Mouse (Mus musculus) stomach, embryonic 15.5 days (tissue): ENCODE data around the gene Fam186b. TPM values are rescaled to one million over a fixed set of nuclear protein-coding genes. Genes with fewer than 3 reads are reported as not detected.
A peak's percentile ranks its signal among the peaks of the same experiment; 100 is the strongest.
"Not testable (repeated sequence)": the region's sequence is repeated elsewhere in the genome, so short reads cannot be mapped to it uniquely, and the experiment has no call there.

Source experiments
- ATAC-seq: fragments of 200-750 bp; cut with Nextera tagmentation; 2 replicates; pipeline ENCODE4 v1.8.0; 2017; ENCODE audit warnings: low read depth, moderate number of reproducible peaks, moderate TSS enrichment; ENCODE audit not compliant: insufficient read depth, low FRiP score
- H3K27ac ChIP-seq: fragments of 300-500 bp; sonication (generic); 2 replicates; pipeline ENCODE4 v1.5.1; 2015; ENCODE audit warnings: mild to moderate bottlenecking, inconsistent platforms
- H3K27me3 ChIP-seq: fragments of 300-500 bp; sonication (generic); replicated peaks from 2 replicates; pipeline ENCODE4 v1.6.1; 2015; ENCODE audit warnings: inconsistent platforms
- H3K36me3 ChIP-seq: fragments of 300-500 bp; sonication (generic); 2 replicates; pipeline ENCODE4 v1.6.1; 2015; ENCODE audit warnings: inconsistent platforms
- H3K4me1 ChIP-seq: fragments of 300-500 bp; sonication (generic); 2 replicates; pipeline ENCODE4 v1.6.1; 2015; ENCODE audit warnings: inconsistent platforms
- H3K4me2 ChIP-seq: fragments of 300-500 bp; sonication (generic); 2 replicates; pipeline ENCODE4 v1.6.1; 2015; ENCODE audit warnings: mild to moderate bottlenecking, inconsistent platforms
- H3K4me3 ChIP-seq: fragments of 300-500 bp; sonication (generic); replicated peaks from 2 replicates; pipeline ENCODE4 v1.5.1; 2015; ENCODE audit warnings: inconsistent platforms
- H3K9ac ChIP-seq: fragments of 300-500 bp; sonication (generic); 2 replicates; pipeline ENCODE4 v1.6.1; 2015; ENCODE audit warnings: inconsistent platforms
- H3K9me3 ChIP-seq: fragments of 300-500 bp; sonication (generic); 2 replicates; pipeline ENCODE4 v1.6.1; 2016; ENCODE audit warnings: inconsistent platforms
- WGBS: fragments of 180-500 bp; shearing (Covaris S2); methylation state at CpG from one replicate; pipeline ENCODE4 v1.1.7; 2015; 5-methylcytosine and 5-hydroxymethylcytosine counted together
- polyA plus RNA-seq: library from polyadenylated mRNA; unstranded; fragments of >200 nt; fragmentation: Nextera tagmentation; extraction: Ambion mirVana; gene quantifications from 2 replicates; pipeline ENCODE4 v1.2.1, GENCODE M21; 2015

Fam186b gene
- polyA plus RNA-seq, 1 experiment from 2014 or later: 0.06 TPM

DNA sequence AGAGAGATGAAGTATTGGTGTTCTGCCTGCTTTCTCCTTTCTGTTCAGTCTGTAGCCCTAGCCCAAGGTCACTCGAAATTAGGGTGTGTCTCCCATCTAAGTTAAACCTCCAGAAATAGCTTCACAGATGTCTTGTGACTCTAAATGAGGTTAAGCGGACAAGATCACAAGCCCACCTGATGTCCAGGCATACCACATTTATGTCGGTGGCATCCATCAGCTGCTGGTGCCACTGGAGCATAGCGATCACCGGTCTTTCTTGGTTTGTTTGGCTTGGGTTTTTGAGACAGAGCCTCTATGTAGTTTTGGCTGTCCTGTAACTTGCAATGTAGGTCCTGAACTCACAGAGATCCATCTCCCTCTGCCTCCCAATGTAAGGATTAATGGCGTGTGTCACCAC, 41.9 kb downstream of the Fam186b start:
- ATAC-seq: no peak
- Histone ChIP-seq H3K9ac (no peak overlapping the region), H3K36me3 (0 out of 2 replicates have a peak, but pooled peaks cover 6% of the 10 kb centered on the region), H3K27me3 (no peaks in the 10 kb centered on the region), H3K4me1 (0 out of 2 replicates have a peak, but pooled peaks cover 7% of the 10 kb centered on the region), H3K9me3 (no peaks in the 10 kb centered on the region), H3K4me2 (no peak overlapping the region), H3K27ac (no peak overlapping the region), H3K4me3 (no peak overlapping the region)
- WGBS: 88% methylated on average over 6 of the region's 6 CpGs

DNA sequence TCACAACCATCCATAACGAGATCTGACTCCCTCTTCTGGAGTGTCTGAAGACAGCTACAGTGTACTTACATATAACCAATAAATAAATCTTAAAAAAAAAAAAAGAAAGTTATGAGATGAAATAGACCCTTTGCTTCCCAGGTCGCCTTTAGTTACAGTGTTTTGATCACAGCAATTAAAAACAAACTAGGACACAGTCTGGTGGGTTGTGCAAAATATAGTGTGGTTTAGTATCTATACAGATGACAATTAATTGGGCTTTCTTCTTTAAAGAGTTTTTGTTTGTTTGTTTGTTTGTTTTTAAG, 42.6 kb downstream of the Fam186b start:
- not testable (repeated sequence) for H3K27me3 ChIP-seq, H3K9me3 ChIP-seq, ATAC-seq, H3K4me3 ChIP-seq, H3K4me1 ChIP-seq, H3K9ac ChIP-seq
- Histone ChIP-seq H3K27ac (peak overlapping the region; percentile 97), H3K36me3 (0 out of 2 replicates have a peak, but pooled peaks cover 12% of the 10 kb centered on the region), H3K4me2 (peak overlapping the region; percentile 69)
- 39% methylated on average over 2 of the region's 2 CpGs for WGBS

- WGBS: 2% methylated on average over 22 of the region's 22 CpGs
- Histone ChIP-seq H3K9ac (peak overlapping the region; percentile 16; the same call in 1 of the 2 replicates), H3K27ac (peak overlapping the region; percentile 97), H3K36me3 (0 out of 2 replicates have a peak, but pooled peaks cover 14% of the 10 kb centered on the region), H3K9me3 (no peaks in the 10 kb centered on the region), H3K4me1 (0 out of 2 replicates have a peak, but pooled peaks cover 7% of the 10 kb centered on the region), H3K4me2 (peak overlapping the region; percentile 69), H3K27me3 (no peaks in the 10 kb centered on the region), H3K4me3 (peak overlapping the region; percentile 60)
- ATAC-seq: peak; percentile 42
Measured at GRCm38 (mm10) chr15:99252381-99253174, 43.1 kb downstream of the Fam186b start.

DNA sequence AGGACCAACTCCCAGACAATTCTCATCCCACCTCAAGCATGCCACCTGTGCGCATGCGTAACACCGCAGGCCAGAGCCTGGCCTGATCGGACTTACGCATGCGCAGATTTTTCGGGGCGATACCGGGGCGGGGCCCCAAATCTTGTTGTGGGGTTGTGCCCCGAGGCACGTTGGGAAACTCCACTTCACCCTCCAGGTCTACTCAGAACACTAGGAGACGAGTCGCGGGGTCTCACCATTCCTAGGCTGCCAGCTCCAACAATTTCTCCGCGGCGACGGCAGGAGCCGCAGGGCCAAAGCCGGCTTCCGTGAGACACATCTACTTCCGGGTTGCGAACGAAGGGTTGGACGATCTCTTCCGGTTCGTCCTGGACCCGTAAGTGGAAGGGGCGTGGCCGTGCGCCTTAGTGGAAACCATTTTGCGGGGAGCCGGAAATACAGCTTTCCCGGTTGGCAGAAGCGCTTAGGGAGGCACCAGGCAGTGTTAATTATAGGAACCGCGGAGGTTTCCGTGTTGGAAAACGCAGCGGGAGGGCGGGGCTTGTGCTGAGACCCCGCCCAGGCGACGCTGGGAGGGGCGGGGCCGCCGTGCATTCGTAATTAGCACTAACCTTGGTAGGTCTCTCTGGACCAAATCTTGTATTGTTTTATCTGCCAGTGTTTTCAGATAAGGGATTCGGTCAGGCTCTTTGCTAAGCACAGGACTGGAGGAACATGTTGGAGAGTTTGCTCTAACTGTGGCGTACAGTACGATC, 43.9 kb downstream of the Fam186b start, which contains the start of gene Mcrs1:
TSS of gene Mcrs1 (minus strand) at position 336 of the 755 bp plus-strand sequence.
- peak within 1 kb of the TSS; percentile 37; the same call in 1 of the 2 replicates for H3K9ac ChIP-seq
- H3K4me2 ChIP-seq: peak within 1 kb of the TSS; percentile 69
- peaks cover 14% of the 10 kb centered on the region; the same call in 1 of the 2 replicates for H3K36me3 ChIP-seq
- WGBS: under 1% methylated on average over 52 of the region's 52 CpGs
- H3K9me3 ChIP-seq: no peaks in the 10 kb centered on the region
- H3K27me3 ChIP-seq: no peaks in the 10 kb centered on the region
- 0 out of 2 replicates have a peak, but pooled peaks cover 7% of the 10 kb centered on the region for H3K4me1 ChIP-seq
- peak within 1 kb of the TSS; percentile 97 for H3K27ac ChIP-seq
- ATAC-seq: peak; percentile 92
- H3K4me3 ChIP-seq: peak within 1 kb of the TSS; percentile 60

- WGBS: 0% methylated on average over 14 of the region's 15 CpGs
- ATAC-seq: 0 out of 2 replicates have a peak, but pooled peaks have one; percentile 3
- Histone ChIP-seq H3K4me3 (peak overlapping the region; percentile 60), H3K4me2 (peak overlapping the region; percentile 69), H3K36me3 (peaks cover 21% of the 10 kb centered on the region)
- H3K27me3 ChIP-seq, H3K27ac ChIP-seq, H3K9me3 ChIP-seq, H3K9ac ChIP-seq, H3K4me1 ChIP-seq: not testable (repeated sequence)
Measured at GRCm38 (mm10) chr15:99251111-99251510, 44.6 kb downstream of the Fam186b start.

DNA sequence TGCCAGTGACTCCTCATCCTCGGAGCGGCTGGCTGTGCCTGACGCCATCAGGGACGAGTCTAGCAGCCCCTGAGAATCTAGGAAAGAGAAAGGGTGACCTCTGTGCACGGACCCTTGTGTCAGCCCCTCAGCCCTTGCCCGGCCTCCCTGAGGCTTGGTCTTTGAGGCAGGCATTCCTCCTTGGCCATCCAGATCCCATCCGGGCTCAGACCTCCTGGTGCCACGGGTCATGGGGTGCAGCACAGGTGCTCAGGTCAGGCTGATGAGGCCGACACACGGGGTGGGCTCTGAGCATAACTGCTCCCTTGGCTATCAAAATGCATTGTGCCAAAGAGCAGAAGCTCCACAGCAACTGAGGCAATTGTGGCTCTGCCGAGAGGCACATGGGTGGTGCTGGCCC, 45.8 kb downstream of the Fam186b start:
- Histone ChIP-seq H3K36me3 (peaks cover 28% of the 10 kb centered on the region), H3K9me3 (no peaks in the 10 kb centered on the region), H3K9ac (no peak overlapping the region), H3K4me3 (no peak overlapping the region), H3K27me3 (no peaks in the 10 kb centered on the region), H3K4me1 (0 out of 2 replicates have a peak, but pooled peaks cover 7% of the 10 kb centered on the region), H3K4me2 (no peak overlapping the region), H3K27ac (no peak overlapping the region)
- WGBS: 90% methylated on average over 11 of the region's 11 CpGs
- ATAC-seq: no peak

DNA sequence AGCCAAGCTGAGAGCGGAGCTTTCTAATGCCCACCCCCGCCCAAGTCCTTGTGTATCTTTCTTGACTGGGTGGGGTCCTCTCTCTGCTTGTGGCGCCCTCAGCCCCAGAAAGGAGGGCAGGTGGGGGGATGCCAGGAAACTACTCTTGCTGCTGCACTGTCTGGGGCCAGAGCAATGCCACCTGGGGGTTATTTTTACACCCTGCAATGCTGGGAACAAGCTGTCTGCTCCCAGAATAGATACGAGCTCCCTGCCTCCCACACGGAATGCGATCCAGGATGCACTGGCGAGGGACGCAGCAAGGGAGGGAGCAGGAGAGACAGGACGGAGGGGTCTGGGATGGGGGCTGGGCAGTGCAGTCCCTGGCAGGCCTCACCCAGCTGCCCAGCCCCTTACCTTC, 46.7 kb downstream of the Fam186b start:
- H3K4me1 ChIP-seq: 0 out of 2 replicates have a peak, but pooled peaks cover 7% of the 10 kb centered on the region
- no peak overlapping the region for H3K9ac ChIP-seq
- no peak overlapping the region for H3K4me3 ChIP-seq
- no peaks in the 10 kb centered on the region for H3K27me3 ChIP-seq
- 77% methylated on average over 9 of the region's 9 CpGs for WGBS
- H3K4me2 ChIP-seq: no peak overlapping the region
- H3K27ac ChIP-seq: no peak overlapping the region
- no peak for ATAC-seq
- no peaks in the 10 kb centered on the region for H3K9me3 ChIP-seq
- H3K36me3 ChIP-seq: peaks cover 38% of the 10 kb centered on the region

- not testable (repeated sequence) for H3K27me3 ChIP-seq, H3K9me3 ChIP-seq, ATAC-seq, H3K4me3 ChIP-seq, H3K27ac ChIP-seq, H3K4me2 ChIP-seq, H3K9ac ChIP-seq, H3K4me1 ChIP-seq
- WGBS: 92% methylated on average over 6 of the region's 6 CpGs
- peaks cover 48% of the 10 kb centered on the region for H3K36me3 ChIP-seq
Measured at GRCm38 (mm10) chr15:99246736-99247135, 49.0 kb downstream of the Fam186b start.

DNA sequence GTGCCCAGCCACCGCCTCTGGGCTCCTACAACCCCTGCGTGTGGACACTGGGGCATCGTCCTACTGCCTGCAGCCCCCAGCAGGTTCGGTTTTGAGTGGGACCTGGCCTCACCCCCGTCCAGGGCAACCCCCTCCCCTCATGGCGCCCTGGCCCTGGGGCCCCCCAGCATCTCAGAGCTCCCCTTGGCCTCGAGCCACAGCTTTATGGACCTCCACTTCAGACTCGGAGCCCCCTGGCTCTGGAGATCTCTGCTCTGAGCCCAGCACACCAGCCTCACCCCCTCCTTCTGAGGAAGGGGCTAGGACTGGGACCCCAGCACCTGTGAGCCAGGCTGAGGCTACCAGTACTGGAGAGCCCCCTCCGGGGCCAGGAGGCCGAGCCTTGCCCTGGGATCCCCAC, 53.6 kb downstream of the Fam186b start:
- Histone ChIP-seq H3K9me3 (no peaks in the 10 kb centered on the region), H3K4me1 (no peaks in the 10 kb centered on the region), H3K4me3 (no peak overlapping the region), H3K36me3 (peaks cover 34% of the 10 kb centered on the region), H3K4me2 (no peak overlapping the region), H3K27me3 (no peaks in the 10 kb centered on the region), H3K9ac (no peak overlapping the region), H3K27ac (no peak overlapping the region)
- 88% methylated on average over 10 of the region's 10 CpGs for WGBS
- ATAC-seq: no peak

GRCm38 (mm10) chr15:99241249-99241648, 54.4 kb downstream of the Fam186b start:
- no peak overlapping the region for H3K4me2 ChIP-seq
- H3K9ac ChIP-seq: no peak overlapping the region
- 77% methylated on average over 4 of the region's 4 CpGs for WGBS
- no peaks in the 10 kb centered on the region for H3K4me1 ChIP-seq
- H3K36me3 ChIP-seq: peaks cover 29% of the 10 kb centered on the region
- no peak overlapping the region for H3K4me3 ChIP-seq
- H3K27me3 ChIP-seq: no peaks in the 10 kb centered on the region
- no peaks in the 10 kb centered on the region for H3K9me3 ChIP-seq
- no peak overlapping the region for H3K27ac ChIP-seq
- ATAC-seq: no peak

GRCm38 (mm10) chr15:99240129-99240528, 55.6 kb downstream of the Fam186b start:
- no peak overlapping the region for H3K4me3 ChIP-seq
- H3K27ac ChIP-seq: no peak overlapping the region
- WGBS: 76% methylated on average over 4 of the region's 4 CpGs
- H3K9me3 ChIP-seq: no peaks in the 10 kb centered on the region
- ATAC-seq: no peak
- no peak overlapping the region for H3K4me2 ChIP-seq
- H3K4me1 ChIP-seq: no peaks in the 10 kb centered on the region
- H3K9ac ChIP-seq: no peak overlapping the region
- H3K27me3 ChIP-seq: no peaks in the 10 kb centered on the region
- H3K36me3 ChIP-seq: peaks cover 20% of the 10 kb centered on the region

- no peak overlapping the region for H3K9ac ChIP-seq
- 0 out of 2 replicates have a peak, but pooled peaks cover 6% of the 10 kb centered on the region for H3K4me1 ChIP-seq
- no peaks in the 10 kb centered on the region for H3K9me3 ChIP-seq
- H3K36me3 ChIP-seq: peaks cover 8% of the 10 kb centered on the region; the same call in 1 of the 2 replicates
- H3K27me3 ChIP-seq: no peaks in the 10 kb centered on the region
- no peak overlapping the region for H3K4me2 ChIP-seq
- no peak overlapping the region for H3K27ac ChIP-seq
- 54% methylated on average over 11 of the region's 11 CpGs for WGBS
- no peak for ATAC-seq
- H3K4me3 ChIP-seq: no peak overlapping the region
Measured at GRCm38 (mm10) chr15:99238006-99238405, 57.7 kb downstream of the Fam186b start.
